In genomic region chr11:78313662-78314061, GRCm38 (mm10) we compare ENCODE assay signal across 24 mouse cellular contexts. TPM values are rescaled to one million over a fixed set of nuclear protein-coding genes. Genes with fewer than 3 reads are reported as not detected.
"Had no signal": no experiment of that assay in that cellular context is flagged by ENCODE, and none has a peak within 500 bp of the region (broad histone marks: within the 10 kb centered on the region; RNA-seq: fewer than 3 reads in every experiment).

No protein-coding gene starts in this region.

- DNase-seq: layer of hippocampus, adult 9-11 months; liver; lung, adult 18-20 months; lung, postnatal 10 days; lung, postnatal 36 days; retina, postnatal 1 day; right cerebral cortex, postnatal 25 days; spleen, adult 18-20 months; thymus, postnatal 25 days had no signal

- H3K4me3 ChIP-seq: layer of hippocampus, adult 2 months; limb, embryonic 10.5 days; limb, embryonic 13.5 days; liver, embryonic 12.5 days; liver, embryonic 15.5 days; lung, embryonic 15.5 days; megakaryocyte, embryonic 14.5 days; midbrain, embryonic 10.5 days; midbrain, embryonic 13.5 days; myocyte; neural tube, embryonic 13.5 days; stomach, embryonic 15.5 days had no signal

- H3K27me3 ChIP-seq: limb, embryonic 13.5 days; liver, embryonic 12.5 days; liver, embryonic 15.5 days; lung, embryonic 15.5 days; megakaryocyte, embryonic 14.5 days; midbrain, embryonic 13.5 days; neural tube, embryonic 13.5 days; stomach, embryonic 15.5 days had no signal

- H3K4me2 ChIP-seq: limb, embryonic 13.5 days; liver, embryonic 12.5 days; liver, embryonic 15.5 days; lung, embryonic 15.5 days; midbrain, embryonic 13.5 days; neural tube, embryonic 13.5 days; stomach, embryonic 15.5 days had no signal

- ATAC-seq: liver, embryonic 12.5 days; midbrain, embryonic 13.5 days; midbrain, embryonic 16.5 days had no signal

- H3K4me1 ChIP-seq: limb, embryonic 10.5 days; limb, embryonic 13.5 days; liver, embryonic 12.5 days; liver, embryonic 15.5 days; lung, embryonic 15.5 days; midbrain, embryonic 10.5 days; midbrain, embryonic 13.5 days; neural tube, embryonic 13.5 days; stomach, embryonic 15.5 days had no signal

- H3K27ac ChIP-seq: kidney, postnatal 0 days; layer of hippocampus, adult 2 months; limb, embryonic 10.5 days; limb, embryonic 13.5 days; liver, embryonic 12.5 days; liver, embryonic 15.5 days; lung, embryonic 15.5 days; midbrain, embryonic 10.5 days; midbrain, embryonic 13.5 days; neural tube, embryonic 13.5 days; stomach, embryonic 15.5 days had no signal

- H3K9me3 ChIP-seq: limb, embryonic 10.5 days; limb, embryonic 13.5 days; liver, embryonic 12.5 days; liver, embryonic 15.5 days; lung, embryonic 15.5 days; megakaryocyte, embryonic 14.5 days; midbrain, embryonic 10.5 days; midbrain, embryonic 13.5 days; neural tube, embryonic 13.5 days; stomach, embryonic 15.5 days had no signal

- H3K9ac ChIP-seq: limb, embryonic 13.5 days; liver, embryonic 12.5 days; liver, embryonic 15.5 days; lung, embryonic 15.5 days; midbrain, embryonic 13.5 days; neural tube, embryonic 13.5 days; stomach, embryonic 15.5 days had no signal

RNA-seq across cellular contexts. Expression of gene BC030499, which starts 23.0 kb away (rescaled TPM):
- total RNA-seq: monocyte, adult 5-6 weeks had no signal
- polyA plus RNA-seq: kidney, postnatal 0 days had no signal
